Mouse (Mus musculus) CD8-positive naive resting alpha-beta T cell, adult 2 months (primary cell): ENCODE results near the gene Tbc1d22a.
A peak's percentile ranks its signal among the peaks of the same experiment; 100 is the strongest.

ENCODE experiments used
- DNase-seq, 2 experiments: peaks; one replicate each; pipeline ENCODE4 v3.0.0; 2022; ENCODE audit warnings: low read depth in 2 of 2, low spot score in 2 of 2

Gene Tbc1d22a

DNA sequence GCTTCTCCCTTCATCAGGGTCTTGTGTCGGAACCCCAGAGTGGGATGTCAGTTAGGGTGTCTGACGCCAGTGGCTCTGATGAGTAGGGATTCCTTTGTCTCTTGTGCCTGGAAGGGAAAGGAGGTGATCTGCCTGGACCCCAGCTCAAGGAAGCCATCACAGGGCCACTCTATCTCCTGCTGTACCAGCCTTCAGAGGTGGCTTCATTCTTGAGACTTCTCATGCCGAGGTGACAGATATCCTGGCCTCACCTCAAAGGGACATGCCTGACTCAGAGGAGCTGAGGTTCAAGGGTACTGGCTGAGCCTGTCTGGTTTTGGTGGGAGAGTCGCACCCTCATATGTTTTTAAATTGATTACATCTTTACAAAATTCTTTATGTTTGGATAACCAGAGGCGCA lies 19.7 kb downstream of the Tbc1d22a start:
- DNase-seq = no peak

DNA sequence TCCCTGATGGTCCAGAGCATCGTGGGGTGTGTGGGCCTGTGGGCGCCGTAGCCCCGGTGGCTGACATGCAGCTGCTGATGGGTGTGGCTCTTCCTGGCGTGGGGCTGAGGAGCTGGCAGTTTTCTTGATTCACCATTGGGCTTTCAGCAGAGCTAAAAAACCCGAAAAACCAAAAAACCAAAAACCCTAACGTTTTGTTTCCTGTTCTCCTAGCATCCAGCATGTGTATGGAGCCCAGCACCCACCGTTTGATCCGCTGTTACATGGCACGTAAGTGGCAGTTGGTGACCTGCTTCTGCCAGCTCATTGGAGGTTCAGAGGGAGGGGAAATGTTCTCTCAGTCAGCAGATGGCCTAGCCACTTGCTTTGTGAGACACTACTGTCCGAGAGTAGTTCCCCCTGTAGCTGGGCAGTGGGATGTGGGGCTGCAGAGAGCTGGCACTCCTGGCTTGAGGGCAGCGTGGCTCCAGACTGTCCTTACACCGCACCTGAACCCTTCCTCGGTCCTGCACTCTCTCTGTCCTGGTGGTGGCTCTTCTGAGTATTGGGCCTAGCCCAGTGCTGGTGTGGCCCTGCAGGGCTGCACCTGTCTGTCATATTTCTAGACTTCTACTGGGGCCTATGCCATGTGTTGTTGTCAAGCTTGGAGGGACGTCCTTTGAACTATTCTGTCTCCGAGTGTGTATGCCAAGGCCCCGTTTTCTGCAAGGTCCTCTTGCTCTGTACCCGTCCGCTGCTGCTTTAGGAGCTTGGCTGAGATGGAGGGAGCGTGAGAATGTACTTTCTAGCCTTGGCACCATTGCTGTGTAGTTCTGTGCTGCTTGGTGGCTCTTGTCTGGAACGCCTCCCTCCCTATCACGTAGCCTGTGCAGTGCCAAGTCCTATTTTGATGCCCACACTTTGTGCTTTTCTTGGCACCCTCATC lies 20.5 kb downstream of the Tbc1d22a start:
- no peak for DNase-seq

DNA sequence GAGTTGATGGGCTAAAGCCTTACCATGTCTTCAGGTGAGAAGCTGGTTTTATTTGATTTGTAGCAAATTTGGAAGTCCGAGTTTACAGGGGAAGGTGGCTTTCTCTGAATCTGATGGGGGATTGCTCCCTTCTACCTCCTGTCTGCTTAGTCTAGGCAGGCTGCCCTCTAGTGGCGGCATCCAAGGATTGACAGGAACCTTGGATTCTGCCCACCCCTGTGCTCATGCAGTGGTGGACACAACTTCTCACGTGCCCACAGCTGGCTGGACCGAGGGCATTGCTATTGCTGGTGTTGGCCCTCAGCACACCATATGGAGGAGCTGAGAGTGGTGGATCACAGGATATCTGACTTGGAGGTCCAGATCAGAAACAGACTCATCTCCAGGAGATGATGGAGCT lies 22.0 kb downstream of the Tbc1d22a start:
- DNase-seq = peak; percentile 30 to 55

DNA sequence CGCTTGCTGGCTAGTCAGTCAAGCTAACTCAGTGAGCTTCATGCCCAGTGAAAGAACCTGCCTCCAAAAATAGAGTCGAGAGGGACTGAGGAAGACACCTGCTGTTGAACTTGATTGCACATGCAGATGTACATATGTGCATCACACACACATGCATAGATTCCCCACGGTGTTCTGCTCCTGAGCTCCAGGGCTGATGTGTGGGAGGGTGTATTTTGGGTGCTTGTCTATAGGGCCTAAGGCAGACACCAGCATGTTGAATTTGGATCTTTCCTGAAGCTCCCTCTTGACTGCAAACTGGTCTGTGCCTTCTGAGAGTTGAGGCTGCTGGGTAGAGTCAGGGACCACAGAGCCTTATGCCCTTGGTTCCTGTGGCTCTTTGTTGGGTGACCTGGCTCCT lies 23.8 kb downstream of the Tbc1d22a start:
- no peak for DNase-seq

- DNase-seq = no peak
These were observed 24.8 kb downstream of the Tbc1d22a start for GRCm38 (mm10) chr15:86239068-86239467.

DNA sequence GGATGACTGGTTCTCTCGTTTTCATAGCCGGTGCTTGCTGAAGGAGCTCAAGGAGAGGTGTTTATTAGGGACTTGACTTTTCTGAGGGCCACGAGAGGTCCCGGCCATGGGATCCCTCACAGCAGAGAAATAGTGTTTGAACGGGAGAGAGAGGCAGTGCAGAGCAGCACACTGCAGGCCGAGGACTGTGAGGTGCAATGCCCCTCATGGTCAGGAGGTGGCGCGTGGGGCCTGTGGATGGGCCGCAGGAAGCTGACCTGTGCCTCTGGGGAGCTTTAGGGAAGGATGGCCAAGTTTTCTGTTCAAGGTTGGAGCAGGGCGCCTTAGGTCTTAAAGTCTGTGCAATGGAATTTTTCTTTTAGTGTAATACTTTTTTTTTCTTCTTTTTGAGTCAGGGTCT lies 25.5 kb downstream of the Tbc1d22a start:
- no peak for DNase-seq

GRCm38 (mm10) chr15:86243708-86244107 lies 29.4 kb downstream of the Tbc1d22a start:
- peak; percentile 25 to 56 for DNase-seq

DNA sequence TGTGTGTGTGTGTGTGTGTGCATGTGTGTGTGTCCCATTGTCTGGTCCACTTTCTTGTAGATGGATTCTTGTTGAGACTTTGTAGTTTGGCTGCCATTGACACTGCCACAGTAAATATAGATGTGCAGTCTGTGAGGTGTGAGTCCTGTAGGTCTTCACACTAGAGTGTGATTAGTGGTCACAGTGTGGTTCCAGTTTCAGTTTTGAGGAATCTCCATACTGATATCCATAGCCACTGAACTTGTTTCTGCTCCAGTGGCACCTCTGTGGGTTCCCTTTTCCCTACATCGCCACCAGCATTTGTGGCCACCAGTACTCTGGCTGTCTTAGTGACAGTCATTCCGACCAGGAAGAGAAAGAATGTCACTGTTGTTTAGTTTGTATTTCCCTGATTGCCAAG lies 30.1 kb downstream of the Tbc1d22a start:
- DNase-seq = no peak

- DNase-seq = peak; percentile 41 to 58
These were observed 36.0 kb downstream of the Tbc1d22a start for GRCm38 (mm10) chr15:86250269-86250668.

DNA sequence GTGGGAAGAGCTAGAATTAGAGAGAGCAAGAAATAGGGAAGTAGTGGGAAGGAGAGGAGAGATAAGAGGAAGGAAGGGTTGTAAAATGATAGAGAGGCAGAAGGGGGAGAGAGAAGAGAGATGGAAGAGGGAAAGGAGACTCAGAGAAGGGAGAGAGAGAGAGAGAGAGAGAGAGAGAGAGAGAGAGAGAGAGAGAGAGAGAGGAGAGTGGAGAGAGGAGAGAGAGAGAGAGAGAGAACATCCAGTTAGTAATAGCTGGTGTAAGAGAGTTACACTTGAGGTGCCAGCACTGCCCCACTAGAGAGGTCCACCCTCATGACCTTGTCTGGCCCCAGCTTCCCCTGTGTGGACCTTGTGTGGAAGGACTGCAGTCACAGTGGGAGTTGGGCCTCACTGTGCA lies 37.9 kb downstream of the Tbc1d22a start:
- DNase-seq = no peak

GRCm38 (mm10) chr15:86252684-86253083 lies 38.4 kb downstream of the Tbc1d22a start:
- DNase-seq = no peak

DNA sequence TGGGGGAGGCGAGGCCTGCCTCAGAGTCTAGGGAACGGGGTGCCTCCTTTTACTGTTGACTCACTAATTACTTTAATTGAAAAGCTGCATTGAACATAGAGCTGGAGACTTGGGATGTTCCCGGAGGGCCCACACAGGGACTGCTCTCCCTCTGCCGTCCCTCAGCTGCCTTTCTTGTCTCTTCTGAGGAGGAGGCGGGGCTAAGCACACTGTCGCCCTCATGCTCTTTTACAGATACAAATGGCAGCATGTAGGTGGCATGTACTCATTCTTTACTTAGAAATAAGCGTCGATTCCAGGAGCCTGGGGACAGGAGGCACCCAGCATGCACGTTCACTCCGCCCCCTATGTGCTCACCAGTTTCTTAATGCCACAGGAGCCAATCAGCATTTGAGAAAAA lies 39.2 kb downstream of the Tbc1d22a start:
- no peak for DNase-seq

DNA sequence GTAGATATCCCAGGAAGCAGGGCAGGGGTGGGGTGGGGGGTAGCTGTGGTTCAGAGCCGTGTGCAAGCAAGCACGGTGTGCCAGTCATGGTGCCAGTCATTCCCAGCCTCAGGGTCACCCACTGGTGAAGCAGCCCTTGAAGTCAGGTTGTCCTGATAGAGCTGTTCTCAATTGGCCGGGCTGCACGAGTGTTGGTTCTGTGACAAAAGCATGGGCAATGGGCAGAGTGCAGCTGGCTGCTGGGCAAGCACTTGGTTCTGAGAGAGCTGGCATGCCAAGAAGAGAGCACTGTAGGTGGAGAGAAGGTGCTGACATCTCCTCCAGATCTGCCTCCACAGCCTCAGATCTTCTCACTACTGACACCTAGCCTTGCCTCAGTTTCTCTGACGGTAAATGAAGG lies 41.9 kb downstream of the Tbc1d22a start:
- no peak for DNase-seq

DNA sequence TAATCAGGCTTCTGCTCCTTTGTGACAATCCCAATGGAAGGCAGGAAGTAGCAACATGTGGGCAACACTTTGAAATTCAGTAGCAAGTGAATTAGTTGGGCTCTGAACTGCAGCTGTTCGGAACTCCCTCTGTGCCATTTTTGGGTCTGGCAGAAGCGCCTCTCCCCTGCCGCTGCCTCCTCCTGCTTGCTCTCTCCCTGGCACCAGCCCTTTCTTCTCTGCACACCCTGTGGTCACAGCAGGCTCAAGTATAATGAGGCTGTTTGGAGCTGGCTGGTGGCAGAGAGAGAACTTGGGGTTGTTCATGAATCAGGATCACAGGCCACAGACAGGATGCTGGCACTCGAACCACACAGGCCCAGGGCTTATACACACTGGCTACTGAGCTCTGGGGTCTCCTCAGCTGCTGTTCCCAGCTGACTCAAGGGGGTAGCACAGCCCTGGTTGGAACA lies 42.5 kb downstream of the Tbc1d22a start:
- no peak for DNase-seq

DNA sequence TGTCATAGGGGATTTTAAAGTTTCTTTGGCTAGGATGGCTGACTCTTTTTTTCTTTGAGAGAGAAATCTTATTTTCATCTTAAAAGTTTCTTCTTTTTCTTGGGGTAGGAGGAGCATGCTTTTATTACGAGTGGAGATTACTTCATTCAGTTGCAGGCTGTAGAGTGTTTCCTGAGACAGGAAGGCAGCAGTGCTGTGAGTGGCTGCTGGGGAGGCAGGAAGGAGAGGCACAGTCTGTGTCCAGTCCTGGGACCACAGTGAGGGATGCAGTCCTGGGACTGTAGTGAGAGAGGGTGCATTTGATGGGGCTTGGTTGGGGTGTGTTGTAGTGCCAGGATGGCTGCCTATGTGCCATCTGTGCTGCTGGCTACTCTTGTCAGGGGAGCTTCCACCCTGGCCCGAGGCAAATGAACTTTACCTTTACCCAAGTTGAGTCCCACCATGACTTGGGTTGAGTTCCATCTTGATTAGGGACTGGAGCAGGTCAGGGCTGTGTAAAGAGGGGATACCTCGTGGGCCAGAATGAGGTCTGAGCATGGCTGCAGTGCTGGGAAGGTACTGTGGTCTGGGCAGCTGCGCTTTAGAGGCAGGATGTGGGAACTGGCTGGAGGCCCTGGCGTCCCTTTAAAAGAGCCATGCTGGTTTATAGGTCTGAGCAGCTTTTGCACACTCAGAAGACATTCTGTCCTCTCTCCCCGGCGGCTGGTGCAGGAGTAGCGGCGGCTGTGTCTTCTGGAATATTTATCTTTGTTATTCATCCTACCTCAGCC lies 43.8 kb downstream of the Tbc1d22a start:
- no peak for DNase-seq

- DNase-seq = no peak
These were observed 45.0 kb downstream of the Tbc1d22a start for GRCm38 (mm10) chr15:86259233-86259632.

- DNase-seq = no peak
These were observed 45.9 kb downstream of the Tbc1d22a start for GRCm38 (mm10) chr15:86260111-86260510.

GRCm38 (mm10) chr15:86264389-86264788 lies 50.1 kb downstream of the Tbc1d22a start:
- DNase-seq = no peak

DNA sequence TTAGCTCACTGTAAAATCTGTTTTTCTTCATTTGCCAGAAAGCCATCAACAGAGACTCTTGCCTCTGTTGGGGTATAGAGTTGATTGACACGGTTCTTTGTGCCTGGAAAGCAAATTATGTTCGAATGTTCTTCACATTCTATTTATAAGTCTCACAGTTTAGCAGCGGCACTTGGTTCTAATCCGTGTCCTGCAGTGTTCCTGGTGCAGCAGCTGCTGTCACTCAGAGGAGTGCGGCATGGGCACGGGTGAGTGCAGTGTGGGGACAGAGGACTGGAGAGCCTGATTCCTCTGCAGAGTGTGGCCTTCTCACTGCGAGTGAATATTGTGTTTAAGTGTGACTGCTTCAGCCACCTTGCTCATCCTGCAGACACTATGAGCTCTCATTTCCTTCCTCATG lies 50.5 kb downstream of the Tbc1d22a start:
- DNase-seq = no peak

DNA sequence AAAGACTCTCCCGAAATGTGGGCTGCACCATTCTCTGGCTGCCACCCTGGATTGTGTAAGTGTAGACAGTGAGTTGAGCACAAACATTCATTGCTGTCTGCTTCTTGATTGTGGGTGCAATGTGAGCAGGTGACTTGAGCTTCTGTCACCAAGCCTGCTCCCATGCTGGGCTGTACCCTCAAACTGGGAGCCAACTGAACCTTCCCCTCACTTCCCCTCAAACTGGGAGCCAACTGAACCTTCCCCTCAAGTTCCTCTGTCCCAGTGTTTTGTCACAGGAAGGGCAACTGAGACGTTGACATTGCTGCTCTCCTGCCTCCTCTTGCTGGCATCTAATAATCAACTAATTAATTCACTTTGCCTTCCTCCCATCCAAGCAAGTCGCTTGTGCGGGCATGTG lies 52.7 kb downstream of the Tbc1d22a start:
- no peak for DNase-seq

DNA sequence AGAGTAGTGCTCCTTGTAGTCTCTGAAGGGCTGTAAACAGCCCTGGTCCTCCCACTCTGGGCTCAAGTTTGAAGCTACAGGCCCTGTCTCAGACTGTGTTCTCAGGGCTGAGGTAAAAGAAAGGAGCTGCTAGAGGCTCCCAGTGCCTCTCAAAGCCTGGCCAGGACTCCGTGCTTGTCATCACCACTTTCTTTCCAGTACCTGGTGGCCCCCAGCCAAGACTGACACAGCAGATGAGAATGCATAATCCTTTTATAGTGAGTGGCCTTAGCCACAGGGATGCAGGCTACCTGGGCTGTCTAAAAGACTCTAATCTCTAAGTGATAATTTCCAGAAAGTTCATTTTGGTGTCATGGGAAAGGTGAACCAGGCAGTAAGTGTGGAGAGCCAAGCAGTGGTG lies 54.3 kb downstream of the Tbc1d22a start:
- DNase-seq = no peak

GRCm38 (mm10) chr15:86275754-86276153 lies 61.5 kb downstream of the Tbc1d22a start:
- DNase-seq = no peak
